Mouse (Mus musculus): ENCODE measurements around the gene Ppargc1a.

Ppargc1a gene

DNA sequence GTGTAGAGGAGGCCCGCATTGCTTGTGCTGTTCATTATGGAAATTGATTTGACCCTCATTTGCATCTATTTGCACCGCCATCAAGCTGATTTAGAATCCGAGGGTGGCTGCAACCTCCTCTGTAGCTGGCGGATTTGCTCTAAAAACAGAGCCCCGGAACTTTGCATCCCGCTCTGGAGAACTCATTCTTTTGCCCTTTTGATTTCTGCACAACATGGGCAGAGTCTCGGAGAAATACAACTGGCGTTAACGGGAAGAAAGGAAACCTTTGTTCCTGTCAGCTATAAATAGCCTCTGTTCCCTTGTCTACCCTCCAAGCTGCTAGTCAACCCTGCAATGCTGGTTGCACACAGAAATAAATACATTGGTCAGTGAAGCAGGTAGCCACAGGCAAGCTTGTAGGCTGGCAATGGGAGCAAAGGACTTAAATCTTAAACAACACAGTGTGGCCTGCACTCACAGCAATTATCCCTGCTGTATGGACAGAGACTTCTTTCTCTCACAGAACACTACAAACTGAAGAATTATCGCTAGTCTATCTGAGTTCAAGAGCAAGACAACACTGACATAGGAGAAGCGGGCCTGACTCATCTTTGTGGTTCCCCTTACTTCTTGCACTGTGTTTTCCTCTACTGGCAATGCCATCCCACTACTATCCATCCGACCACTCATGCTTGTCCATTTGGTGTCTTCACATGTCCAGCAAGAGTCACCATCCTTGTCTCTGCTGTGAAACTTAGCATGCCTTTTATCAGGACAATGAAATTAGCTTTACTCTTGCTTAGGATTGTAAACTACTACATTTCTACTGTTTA lies 155.0 kb downstream of the Ppargc1a start:
- peak; percentile 31 for DNase-seq (ENCODE audit: low spot score)

DNA sequence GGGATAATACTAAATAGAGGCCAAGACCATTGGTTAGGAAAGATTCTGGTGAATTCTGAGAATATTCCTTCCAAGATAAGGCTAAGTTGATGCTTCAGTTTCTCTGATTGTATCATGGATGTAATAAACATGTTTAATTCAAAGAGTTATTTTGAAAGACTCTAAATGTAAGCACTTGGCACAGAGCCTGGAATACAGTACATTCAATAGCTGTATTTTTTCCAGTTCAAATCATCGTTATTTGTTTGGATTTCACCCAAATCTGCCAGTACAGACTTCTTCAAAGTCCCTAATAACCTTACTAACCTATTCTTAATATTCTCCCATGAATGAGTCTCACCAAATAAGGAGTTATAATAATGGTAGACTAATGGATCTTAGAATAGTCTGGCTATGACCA lies 157.5 kb downstream of the Ppargc1a start:
- DNase-seq (ENCODE audit: low spot score), result no peak

DNA sequence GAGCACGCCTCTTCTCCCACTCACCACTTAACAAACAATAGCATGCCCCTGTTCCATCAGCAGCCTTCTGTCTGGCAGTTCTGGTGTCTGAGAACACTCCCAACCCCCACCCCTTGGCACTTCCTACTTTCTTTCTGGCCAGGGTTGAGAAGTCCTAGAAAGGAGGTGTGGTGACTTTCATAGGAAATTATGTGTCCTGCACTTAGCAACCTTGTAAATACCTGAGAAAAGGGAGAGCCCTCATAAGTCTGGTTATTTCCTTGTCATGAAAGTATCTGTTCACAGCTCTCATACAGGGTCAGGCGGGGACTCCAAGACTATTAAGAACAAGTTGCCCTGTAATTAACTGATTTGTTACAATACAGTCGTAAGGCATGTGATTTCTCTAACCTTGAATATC lies 161.1 kb downstream of the Ppargc1a start:
- DNase-seq (ENCODE audit: low spot score), result no peak

Measured in embryo, embryonic 10.5 days (tissue).